Mouse (Mus musculus) kidney, postnatal 14 days (tissue): ENCODE data around the gene Prelp.
A peak's percentile ranks its signal among the peaks of the same experiment; 100 is the strongest.

Experiments
- DNase-seq: peaks from one replicate; pipeline ENCODE4 v3.0.0; 2022; ENCODE audit warnings: mixed read lengths

Gene Prelp

DNA sequence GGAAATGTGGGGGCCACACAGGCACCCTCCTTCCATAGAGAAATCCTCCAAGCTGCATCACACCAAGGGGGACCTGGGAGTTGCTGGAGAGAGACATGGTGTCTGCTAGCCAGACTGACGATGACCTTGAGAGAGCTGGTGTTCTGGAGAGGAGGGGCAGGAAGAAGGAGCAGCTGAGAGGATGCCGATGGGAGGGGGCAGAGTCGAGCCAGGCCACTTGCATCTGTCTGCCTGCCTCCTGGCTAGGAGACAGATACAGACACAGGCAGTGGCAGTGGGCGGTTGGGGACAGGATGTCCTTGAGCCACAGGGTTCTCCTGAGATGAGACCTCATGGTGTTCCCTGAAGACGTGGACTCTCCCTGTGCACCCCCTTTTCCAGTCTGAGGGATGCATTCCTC, 29.7 kb downstream of the Prelp start:
- peak; percentile 81 for DNase-seq

DNA sequence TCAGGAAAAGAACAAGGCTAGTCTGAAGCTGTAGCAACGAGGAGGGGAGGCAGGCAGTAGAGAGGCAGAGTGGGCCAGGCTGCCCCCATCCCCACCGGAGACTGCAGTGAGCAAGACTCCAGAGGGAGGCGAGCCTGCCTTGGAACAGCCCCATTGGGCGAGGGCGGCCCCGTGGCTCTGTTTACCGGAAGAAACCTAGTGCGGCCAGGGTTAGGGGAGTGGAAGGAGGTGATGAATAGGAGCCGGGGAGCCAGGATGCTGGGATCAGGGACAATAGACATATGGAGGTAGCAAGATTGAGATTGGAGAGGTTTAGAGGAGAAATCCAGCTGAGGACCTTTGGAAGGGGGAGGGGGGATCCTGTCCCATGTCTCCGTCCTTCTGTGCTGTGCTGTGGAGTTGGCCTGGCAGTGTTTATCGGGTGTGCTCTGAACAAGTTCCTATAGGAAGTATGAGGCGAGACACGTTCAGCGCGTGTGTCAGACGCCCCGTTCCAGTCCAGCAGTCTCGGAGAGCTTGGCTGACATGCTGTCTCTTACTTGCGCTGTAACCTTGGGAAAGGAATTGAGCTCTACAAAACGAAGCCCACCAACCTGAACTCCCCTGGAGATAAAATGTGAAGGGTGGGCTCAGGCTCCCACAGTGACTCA, 31.1 kb downstream of the Prelp start:
- no peak for DNase-seq

DNA sequence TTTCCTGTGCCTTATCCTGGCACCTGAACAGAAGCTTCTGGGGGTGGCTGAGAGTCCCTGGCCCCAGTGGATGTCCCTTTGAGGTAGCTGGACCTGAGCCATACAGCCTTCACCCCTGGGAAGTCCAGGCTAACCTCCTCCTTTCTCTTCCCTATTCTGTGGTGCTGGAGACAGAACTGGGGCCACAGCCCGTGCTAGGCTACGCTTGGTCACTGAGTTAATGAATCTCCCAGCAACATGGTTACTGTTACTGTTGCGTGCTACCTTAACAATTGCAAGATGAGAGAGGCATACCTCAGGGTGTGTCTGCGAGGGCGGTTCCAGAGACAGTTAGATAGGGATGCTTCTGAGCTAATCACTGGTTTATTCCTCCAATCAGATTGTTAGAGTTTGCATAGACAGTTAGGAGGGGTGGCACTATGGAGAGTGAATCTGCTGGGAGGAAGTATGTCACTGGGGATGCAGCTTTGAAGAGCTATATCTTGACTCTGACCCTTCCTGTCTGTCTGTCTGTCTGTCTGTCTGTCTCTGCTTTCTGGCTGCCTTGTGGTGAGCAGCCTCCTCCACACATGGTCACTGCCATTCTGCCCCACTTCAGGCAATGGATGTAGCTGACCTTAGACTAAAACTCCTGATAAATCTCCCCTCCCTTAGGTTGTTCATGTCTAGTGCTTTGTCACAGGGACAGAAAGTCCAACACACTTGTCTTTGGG, 33.5 kb downstream of the Prelp start:
- no peak for DNase-seq

DNA sequence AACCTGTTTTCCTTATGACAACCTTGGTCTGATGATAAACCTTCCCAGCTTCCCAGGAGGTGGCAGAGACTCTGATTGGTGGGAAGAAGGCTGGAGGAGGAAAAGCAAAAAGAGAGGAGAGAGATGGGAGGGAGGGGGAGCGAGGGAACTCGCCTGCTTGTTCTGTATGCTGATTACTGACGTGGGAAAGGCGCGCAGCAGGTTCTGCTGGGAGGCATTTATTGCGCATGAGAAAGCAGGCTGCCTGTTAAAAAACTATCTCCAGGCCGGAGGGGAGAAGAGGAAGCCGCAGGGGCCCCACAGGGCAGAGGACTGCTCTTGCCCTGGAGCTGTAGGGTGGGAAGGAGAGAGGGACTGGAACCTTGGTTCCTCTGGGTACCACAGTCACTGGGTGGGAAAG, 34.2 kb downstream of the Prelp start:
- DNase-seq: no peak

DNA sequence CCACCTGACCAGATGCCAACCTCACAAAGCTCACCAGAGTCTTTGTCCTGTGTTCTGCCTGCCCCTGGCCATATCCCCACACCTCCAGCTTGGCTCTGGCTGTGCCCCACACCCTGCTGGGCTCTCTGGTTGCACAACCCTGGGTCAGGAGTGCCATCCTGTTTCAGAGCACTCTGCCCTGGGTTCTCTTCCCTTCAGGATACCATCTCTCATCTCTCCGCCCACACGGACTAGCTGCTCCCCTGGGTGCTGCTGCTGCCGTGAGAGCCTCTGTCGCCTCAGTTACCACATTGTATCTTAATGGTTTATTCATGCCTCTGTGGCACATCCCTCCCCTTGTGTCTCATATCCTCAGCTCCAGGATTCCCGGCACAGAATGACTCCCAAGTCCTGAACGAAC, 34.8 kb downstream of the Prelp start:
- DNase-seq: no peak

DNA sequence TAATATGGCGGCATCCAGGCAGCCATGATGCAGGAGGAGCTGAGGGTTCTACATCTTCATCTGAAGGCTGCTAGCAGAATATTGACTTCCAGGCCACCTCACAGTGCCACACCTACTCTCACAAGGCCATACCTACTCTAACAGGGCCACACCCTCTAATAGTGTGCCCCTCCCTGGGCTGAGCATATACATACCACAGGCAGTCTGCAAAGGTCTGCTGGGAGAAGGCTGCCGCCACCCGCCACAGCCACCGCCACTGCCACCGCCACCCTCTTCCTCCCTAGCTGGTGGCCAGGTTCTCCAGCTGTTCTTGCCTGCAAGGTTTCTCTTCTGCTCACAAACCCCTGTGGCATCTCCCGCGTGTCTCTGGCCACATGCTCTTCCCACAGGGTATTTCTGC, 35.4 kb downstream of the Prelp start:
- DNase-seq: no peak

DNA sequence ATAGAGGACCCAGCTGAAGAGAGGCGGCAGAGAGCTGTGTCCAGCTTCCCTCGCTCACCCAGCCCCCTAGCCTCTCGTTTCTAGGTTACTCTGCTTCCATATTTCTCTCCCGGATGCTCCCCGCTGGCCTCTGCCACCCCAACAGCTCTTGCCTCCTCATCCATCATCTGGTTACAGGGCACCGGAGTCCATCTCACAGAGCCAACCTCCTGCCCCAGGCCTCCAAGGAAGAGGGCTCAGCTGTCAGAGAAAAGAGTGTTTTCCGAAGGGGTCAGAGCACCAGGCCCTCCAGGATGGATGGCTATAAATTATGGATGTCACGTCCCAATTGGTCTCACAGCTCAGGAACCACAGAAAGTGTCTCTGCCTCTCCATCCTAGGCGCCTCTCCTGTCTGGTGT, 36.5 kb downstream of the Prelp start:
- DNase-seq: no peak

DNA sequence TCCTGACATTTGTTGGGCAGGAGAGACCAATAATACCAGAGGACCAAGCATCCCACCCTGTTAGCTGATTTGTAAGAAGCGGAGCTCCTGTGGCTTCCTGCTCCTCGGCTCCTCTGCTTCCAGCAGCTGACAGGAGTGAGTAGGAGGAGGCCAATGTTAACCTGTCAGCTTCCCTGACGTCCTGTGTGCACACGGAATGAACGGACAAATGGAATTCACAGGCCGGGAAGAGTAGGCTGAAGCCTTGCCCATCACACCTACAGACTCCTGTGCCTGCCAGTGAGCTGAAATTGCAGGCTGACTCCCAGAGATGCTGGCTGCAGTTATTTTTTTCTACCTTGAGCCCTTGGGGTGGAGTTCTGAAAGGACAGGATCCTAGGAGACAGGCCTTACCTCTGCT, 37.1 kb downstream of the Prelp start:
- no peak for DNase-seq

DNA sequence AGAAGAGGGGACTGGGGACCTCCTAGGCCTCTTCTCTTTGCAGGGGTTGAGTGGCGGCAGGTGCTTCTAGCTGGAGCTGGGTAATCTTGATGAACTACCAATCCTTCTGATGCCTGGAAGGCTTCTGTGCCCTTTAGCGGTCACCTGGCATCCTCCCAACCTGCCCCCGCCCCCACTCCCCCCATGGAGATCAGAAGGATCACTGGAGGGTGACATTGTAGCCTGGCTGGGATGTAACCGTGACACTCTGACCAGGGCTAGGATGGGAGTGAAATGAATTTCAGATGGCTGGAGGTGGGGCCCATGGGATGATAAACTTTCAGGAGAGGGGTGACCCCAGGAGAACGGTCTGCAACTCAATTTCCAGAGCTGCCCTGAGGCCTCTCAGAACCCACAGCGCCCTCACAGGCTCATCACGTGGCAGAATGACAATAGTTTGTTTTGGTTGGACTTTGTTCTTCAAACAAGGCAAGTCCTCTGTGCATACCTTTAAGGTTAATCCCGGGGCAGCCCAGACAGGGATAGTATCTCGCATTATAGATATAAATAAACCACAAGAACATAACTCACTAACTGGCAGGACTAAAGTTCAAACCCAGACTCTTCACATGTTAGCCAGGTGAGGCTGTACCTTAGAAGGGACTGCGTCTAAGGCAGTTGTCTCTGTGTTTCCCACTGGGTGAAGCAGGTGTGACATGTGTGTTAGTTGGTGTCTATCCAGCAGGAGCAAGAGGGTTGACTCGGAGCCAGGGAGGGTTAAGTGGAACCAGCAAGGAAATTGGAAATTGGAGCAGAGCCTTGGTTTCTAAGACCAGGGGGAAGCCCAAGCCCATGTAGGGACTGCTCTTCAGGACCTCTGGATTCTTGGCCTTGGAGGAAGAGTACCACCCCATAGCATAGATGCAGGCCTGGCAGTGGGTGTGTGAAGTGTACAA, 38.7 kb downstream of the Prelp start:
- peak; percentile 44 for DNase-seq

DNA sequence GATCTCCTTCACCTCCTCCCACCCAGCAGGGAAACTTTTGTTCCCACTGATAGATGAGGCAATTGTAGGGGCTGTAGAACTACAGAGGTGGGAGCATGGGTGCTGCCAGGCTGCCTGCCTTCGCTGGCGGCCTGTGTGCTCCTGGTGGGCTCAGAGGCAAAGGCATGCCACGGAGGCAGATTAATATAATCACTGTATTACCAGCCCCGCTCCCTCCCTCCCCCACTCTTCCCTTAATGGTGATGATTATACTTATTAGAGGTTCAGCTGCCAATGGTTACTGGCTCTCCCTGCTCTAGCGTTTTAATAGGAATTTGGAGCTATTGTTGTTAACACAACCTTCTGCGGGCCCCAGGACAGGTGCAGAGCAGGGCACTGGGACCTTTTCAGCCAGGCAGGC, 39.4 kb downstream of the Prelp start:
- DNase-seq: no peak

DNA sequence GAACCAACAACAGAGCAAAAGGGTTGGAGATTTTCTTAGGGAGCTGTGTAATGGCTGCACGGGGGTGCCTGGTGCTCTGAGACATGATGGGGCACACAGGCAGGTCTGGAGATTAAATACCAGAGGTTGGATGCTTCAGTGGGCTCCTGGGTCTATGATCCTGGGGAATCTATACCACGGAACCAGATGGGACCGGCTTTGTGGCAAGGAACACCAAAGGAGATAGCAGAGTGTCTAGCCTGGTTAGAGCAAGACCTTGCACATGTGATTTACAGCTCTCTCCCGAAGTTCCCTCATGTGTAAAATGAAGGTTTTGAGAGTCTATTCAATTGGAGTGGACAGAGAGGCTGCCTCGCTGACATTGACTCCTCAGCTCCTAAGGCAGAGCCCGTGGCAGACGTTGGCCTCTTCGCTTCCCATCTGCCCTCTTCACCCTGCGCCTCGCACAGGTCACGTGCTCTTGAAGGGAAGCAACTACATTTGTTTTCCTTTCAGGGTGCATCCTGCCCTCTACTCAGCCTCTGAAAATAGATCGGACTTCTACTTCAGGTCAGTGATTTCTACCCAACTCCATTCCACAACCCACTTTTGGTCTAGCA, 42.3 kb downstream of the Prelp start:
- DNase-seq: peak; percentile 45

DNA sequence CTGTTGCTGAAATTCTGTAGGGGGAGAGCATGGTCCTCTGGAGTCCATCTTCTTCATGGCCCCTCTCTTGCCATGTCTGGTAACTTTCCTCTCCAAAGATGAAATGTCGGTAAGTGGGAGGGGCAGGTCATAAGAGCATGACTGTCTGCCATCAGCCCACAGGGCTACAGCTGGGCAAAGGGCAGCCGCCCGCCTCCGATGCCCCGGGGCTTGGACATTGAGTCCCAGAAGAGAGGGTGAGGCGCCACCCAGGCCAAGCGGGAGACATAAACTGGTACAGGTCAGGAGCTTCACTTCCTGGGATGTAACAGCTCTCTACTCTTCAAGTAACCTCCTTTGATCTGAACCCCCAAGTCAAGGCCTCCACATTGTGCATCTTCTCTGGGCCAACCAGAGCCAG, 44.3 kb downstream of the Prelp start:
- peak; percentile 73 for DNase-seq

DNA sequence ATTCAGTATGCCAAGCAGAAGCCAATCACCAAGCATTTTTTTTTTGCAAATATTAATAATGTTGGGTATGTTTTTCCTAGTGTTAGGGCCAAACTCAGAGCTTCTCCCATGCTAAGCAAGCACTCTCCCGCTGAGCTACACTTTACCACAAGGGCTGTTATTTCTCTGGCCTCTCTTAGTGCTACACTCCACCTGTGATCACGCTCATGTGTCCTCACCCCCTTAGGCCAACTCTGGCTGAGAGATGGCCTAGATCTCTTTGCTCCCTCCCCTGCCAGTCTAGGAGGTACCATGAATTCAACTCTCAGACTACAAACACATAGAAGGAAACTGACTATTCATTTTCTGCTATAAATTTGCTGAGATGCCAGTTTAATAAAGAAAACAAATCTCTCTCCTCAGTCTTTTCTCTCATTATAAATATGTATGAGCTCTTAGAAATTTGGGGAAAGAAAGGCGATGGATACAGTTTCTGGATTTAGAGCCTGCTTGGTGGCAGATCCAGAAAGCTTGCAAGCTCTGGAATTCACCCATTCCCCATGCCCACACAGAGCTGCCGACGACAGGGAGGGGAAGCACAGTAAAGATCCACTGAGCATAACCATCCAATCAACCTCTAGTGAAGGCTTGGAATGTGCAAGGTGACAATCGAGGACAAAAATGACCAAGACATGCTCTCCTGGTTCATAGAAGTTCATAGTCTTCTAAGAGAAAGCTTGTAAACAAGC, 48.0 kb downstream of the Prelp start:
- no peak for DNase-seq

DNA sequence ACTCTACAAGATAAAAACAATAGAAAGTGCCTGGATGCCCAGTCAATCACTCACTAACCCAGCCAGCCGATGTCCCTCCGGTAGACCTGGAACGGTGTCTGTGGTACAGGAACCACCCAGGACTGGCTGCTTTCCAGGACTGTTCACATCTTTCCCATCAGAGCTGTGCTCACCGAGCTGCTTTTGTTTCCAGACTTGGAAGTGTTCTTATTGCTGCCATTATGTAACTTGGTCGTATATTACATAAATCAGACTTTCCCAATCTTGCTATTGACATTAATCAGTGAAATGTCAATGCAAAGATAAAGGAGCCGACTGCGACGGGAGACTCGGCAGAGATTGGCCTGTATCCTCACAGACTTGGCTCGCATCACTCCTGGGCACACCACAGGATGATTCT, 50.0 kb downstream of the Prelp start:
- DNase-seq: no peak

DNA sequence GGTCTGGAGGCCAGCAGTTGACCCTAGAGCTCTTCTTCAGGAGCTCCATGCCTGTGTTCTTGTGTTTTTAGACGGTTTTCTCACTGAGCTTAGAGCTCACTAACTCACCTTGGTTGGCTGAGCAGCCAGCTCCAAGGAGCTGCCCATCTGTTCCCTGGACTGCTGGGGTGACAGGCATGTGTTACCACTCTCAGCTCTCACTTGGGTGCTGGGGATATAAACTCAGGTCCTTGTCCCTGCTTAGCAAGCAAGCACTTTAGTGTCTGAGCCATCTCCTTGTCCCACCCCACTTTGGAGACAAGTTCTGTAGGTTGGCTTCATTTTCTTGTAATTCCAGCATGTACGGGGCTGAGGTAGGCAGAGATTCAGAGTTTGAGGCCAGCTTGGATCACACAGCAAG, 52.0 kb downstream of the Prelp start:
- DNase-seq: no peak

DNA sequence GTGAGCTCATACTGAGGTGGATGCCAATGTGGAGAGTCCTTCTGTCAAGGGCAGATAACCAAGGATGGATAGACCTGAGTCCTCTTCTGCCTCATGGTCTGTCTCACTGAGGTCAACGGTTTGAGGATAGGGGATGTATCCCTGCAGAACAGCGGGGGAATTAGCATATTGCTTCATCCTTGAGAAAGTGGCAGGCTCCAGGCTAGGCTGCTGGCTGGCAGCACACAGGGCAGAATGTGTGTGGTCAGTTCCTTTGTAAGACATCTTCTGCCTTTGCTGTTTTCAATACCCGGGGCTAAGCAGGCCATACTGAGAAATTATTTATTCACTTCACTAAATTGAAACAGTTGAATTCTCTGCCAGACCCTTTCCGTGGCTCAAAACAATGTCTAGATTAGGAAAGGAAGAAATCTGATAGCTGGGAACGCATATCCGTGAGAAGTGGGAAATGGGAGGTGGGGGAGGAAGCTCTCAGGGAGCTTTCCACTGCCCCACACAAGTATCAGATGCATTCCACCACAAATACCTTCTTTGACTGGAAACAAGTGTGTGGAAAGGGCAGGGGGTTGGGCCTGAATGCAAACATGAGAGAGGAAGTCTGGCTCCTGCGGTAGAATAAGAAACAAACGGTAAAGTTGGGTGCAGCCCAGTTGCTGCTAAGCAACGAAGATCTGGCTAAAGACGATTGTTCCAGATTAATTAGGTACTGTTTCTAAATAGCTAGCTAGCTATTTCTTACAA, 57.8 kb downstream of the Prelp start:
- no peak for DNase-seq

DNA sequence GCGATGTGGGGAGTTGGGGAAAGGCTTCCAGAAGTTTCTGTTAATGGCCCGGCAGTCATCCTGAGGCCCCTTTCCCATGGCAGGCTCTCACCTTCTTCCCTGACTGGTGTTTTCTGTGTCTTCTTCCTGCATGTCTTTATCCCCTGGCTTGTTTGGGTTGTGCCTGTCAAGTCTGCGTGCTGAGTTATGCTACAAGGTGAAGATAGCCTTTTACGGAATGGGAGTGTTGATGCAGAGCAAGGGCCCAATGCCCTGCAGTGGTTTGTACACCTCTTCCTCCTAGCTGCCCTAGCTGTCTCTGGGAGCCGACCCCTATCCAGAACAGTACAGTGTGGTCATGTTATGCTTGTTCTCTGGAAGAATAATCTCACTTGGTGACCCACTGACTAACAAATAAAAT, 60.2 kb downstream of the Prelp start:
- no peak for DNase-seq
